Mouse (Mus musculus) gastrocnemius, postnatal 25 days (tissue): Measurements from ENCODE around the gene Mamdc2. TPM values are rescaled to one million over a fixed set of nuclear protein-coding genes. Genes with fewer than 3 reads are reported as not detected.

Experiments
- DNase-seq: peaks from one replicate; pipeline ENCODE4 v3.0.0; 2022
- total RNA-seq, 2 experiments: library from RNA; stranded (reverse); gene quantifications; 1 replicate in 1 of 2; 2 replicates in 1 of 2; pipeline ENCODE4 v1.2.3; 2021

Gene Mamdc2
- total RNA-seq, 2 experiments from 2014 or later, result 0.78 to 1.1 TPM

DNA sequence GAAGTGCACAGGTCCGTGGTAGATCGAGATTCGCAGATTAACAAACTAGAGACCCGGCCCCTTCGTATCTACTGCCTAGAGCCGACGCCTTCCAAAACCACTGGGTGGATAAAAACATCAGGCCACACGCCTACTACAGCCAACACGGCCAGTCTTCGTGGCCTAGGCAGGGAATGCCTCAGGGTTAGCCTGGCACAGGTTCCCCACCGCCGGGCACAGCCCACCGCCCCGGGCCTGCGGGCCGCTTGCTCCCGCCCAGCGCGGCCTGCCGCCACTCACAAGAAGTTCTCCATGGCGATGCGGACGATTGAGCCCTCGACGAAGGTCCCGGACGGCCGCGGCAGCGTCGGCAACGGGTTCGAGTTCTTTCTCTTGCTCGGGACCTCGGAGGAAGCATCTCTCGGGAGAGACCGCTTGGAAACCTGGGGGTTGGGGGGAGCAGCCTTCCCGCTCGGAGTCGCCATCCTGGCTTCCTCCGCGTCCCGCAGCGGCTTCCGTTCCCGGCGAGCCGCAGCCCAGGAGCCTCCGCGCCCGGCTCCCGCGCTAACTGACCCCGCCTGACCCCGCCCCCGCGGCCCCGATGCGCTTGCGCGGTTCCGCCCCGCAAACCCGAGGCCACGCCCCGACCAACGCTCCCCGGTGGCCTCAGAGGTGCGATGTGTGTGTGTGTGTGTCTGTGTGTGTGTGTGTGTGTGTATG is 174.7 kb downstream of the Mamdc2 start, which contains the start of gene Smc5:
Gene Smc5 (minus strand): TSS at position 543 of the 699 bp plus-strand sequence.
- peak; percentile 89 for DNase-seq

DNA sequence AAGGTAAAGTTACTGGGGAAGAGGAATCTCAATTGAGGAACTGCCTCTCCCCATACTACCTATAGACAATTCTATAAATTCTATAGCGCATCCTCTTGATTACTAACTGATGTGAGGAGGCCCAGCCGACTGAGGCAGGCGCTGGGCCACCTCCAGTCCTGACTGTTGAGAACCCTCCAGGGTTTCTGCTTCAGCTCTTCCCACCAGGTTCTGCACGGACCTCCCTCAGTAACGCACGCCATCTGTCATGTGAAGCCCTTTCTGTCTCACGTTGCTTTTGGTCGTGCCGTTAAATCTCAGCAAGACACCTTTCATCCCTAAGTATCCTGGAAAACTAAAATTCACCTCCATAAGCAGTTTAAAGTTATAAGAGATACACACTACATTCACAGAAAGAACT is 191.5 kb downstream of the Mamdc2 start:
- no peak for DNase-seq

Other genes with a start within 250 kb of the Mamdc2 start
- 10 to 100 TPM; 13.1 to 13.6 TPM for gene Smc5, start 174.5 kb downstream of the Mamdc2 start, total RNA-seq
- gene 1700028P14Rik, start 204.4 kb upstream of the Mamdc2 start, total RNA-seq, result not detected
- 10 to 100 TPM; 17.3 to 18.1 TPM for gene Ptar1, start 239.0 kb upstream of the Mamdc2 start, total RNA-seq